Comparison of ENCODE assay signal across 25 mouse cellular contexts in the genomic region with DNA sequence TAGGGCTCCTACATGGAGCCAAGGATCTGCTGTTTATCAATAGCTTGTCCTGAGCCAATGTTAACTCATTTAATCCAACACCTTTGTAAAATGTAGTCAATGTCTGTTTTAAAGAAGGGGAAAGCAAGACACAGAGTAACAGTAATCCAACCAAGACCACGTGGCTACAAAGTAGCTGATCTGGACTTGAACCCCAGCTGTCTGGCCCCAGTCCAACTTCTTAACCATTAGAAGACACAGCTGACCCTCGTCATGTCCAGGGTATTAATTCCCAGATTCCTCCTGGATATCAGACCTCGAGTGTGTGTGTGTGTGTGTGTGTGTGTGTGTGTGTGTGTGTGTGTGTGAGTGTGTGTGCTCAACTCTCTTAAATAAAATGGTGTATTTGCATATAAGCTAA. TPM values are rescaled to one million over a fixed set of nuclear protein-coding genes. Genes with fewer than 3 reads are reported as not detected.
"Had no signal": no experiment of that assay in that cellular context is flagged by ENCODE, and none has a peak within 500 bp of the region (broad histone marks: within the 10 kb centered on the region; RNA-seq: fewer than 3 reads in every experiment).

No protein-coding gene starts in this region.

- DNase-seq: retina, postnatal 1 day; right cerebral cortex, adult 18-20 months; right cerebral cortex, postnatal 14 days; right cerebral cortex, postnatal 25 days; right cerebral cortex, postnatal 4 days; spleen, adult 18-20 months; thymus, adult 18-20 months; thymus, adult 2 months; thymus, postnatal 14 days; thymus, postnatal 25 days; thymus, postnatal 36 days; thymus, postnatal 4 days had no signal

- H3K27me3 ChIP-seq: neural tube, embryonic 12.5 days; neural tube, embryonic 13.5 days; neural tube, embryonic 15.5 days; stomach, embryonic 15.5 days had no signal

- H3K4me1 ChIP-seq: stomach, embryonic 15.5 days had no signal

- H3K9me3 ChIP-seq: neural tube, embryonic 12.5 days; neural tube, embryonic 13.5 days; neural tube, embryonic 15.5 days; stomach, embryonic 15.5 days had no signal

- H3K4me3 ChIP-seq: neural tube, embryonic 12.5 days; neural tube, embryonic 13.5 days; neural tube, embryonic 15.5 days; stomach, embryonic 15.5 days had no signal

- H3K27ac ChIP-seq: neural tube, embryonic 12.5 days; neural tube, embryonic 13.5 days; neural tube, embryonic 15.5 days; stomach, embryonic 15.5 days; stomach, postnatal 0 days had no signal

- H3K36me3 ChIP-seq: neural tube, embryonic 12.5 days; neural tube, embryonic 13.5 days; neural tube, embryonic 15.5 days; stomach, embryonic 15.5 days had no signal

- H3K9ac ChIP-seq: neural tube, embryonic 12.5 days; neural tube, embryonic 13.5 days; neural tube, embryonic 15.5 days; stomach, embryonic 15.5 days had no signal

- H3K4me2 ChIP-seq: neural tube, embryonic 12.5 days; neural tube, embryonic 13.5 days; neural tube, embryonic 15.5 days; stomach, embryonic 15.5 days had no signal

RNA-seq across cellular contexts. Expression of a gene that starts 18.5 kb away (rescaled TPM):
- polyA plus RNA-seq: neural tube, embryonic 11.5 days; neural tube, embryonic 13.5 days; neural tube, embryonic 15.5 days; small intestine, adult 2 months; spleen, adult 2 months; stomach, embryonic 14.5 days; stomach, embryonic 15.5 days; stomach, embryonic 16.5 days; stomach, postnatal 0 days; testis, adult 2 months; thymus, adult 2 months; thymus, postnatal 0 days; urinary bladder, adult 2 months had no signal

RNA-seq across cellular contexts. Expression of a gene that starts 46.6 kb away (rescaled TPM):
- polyA plus RNA-seq: thymus, postnatal 0 days had no signal

RNA-seq across cellular contexts. Expression of a gene that starts 51.2 kb away (rescaled TPM):
- polyA plus RNA-seq: small intestine, adult 2 months; stomach, embryonic 15.5 days had no signal
